Mouse (Mus musculus): ENCODE results near the gene Kif1a.

Kif1a gene

GRCm38 (mm10) chr1:93098956-93099355 is 2.8 kb downstream of the Kif1a start:
- DNase-seq (ENCODE audit: low spot score in 2 of 2) = no peak

GRCm38 (mm10) chr1:93092582-93092981 is 9.2 kb downstream of the Kif1a start:
- no peak for DNase-seq (ENCODE audit: low spot score in 2 of 2)

- peak; percentile 45 to 60 for DNase-seq (ENCODE audit: low spot score in 2 of 2)
Observed at GRCm38 (mm10) chr1:93085136-93085535, 16.6 kb downstream of the Kif1a start.

- peak in 1 of 2 experiments; percentile 38 for DNase-seq (ENCODE audit: low spot score in 2 of 2)
Observed at GRCm38 (mm10) chr1:93083420-93084285, 18.1 kb downstream of the Kif1a start.

GRCm38 (mm10) chr1:93082121-93082520 is 19.6 kb downstream of the Kif1a start:
- DNase-seq (ENCODE audit: low spot score in 2 of 2) = no peak

GRCm38 (mm10) chr1:93080930-93081589 is 20.7 kb downstream of the Kif1a start:
- DNase-seq (ENCODE audit: low spot score in 2 of 2) = peak in 1 of 2 experiments; percentile 61

GRCm38 (mm10) chr1:93079602-93080001 is 22.1 kb downstream of the Kif1a start:
- DNase-seq (ENCODE audit: low spot score in 2 of 2) = no peak

GRCm38 (mm10) chr1:93072279-93072865 is 29.4 kb downstream of the Kif1a start:
- DNase-seq (ENCODE audit: low spot score in 2 of 2) = no peak

- peak in 1 of 2 experiments; percentile 74 for DNase-seq (ENCODE audit: low spot score in 2 of 2)
Observed at GRCm38 (mm10) chr1:93071487-93071971, 30.2 kb downstream of the Kif1a start.

- no peak for DNase-seq (ENCODE audit: low spot score in 2 of 2)
Observed at GRCm38 (mm10) chr1:93070881-93071280, 30.9 kb downstream of the Kif1a start.

- DNase-seq (ENCODE audit: low spot score in 2 of 2) = peak in 1 of 2 experiments; percentile 57
Observed at GRCm38 (mm10) chr1:93068553-93068952, 33.2 kb downstream of the Kif1a start.

- DNase-seq (ENCODE audit: low spot score in 2 of 2) = no peak
Observed at GRCm38 (mm10) chr1:93065654-93066053, 36.1 kb downstream of the Kif1a start.

- DNase-seq (ENCODE audit: low spot score in 2 of 2) = no peak
Observed at GRCm38 (mm10) chr1:93063694-93064093, 38.1 kb downstream of the Kif1a start.

GRCm38 (mm10) chr1:93051124-93051833 is 50.5 kb downstream of the Kif1a start:
- no peak for DNase-seq (ENCODE audit: low spot score in 2 of 2)

GRCm38 (mm10) chr1:93050071-93050470 is 51.7 kb downstream of the Kif1a start:
- DNase-seq (ENCODE audit: low spot score in 2 of 2) = no peak

GRCm38 (mm10) chr1:93046153-93046789 is 55.5 kb downstream of the Kif1a start:
- DNase-seq (ENCODE audit: low spot score in 2 of 2) = no peak

- DNase-seq (ENCODE audit: low spot score in 2 of 2) = no peak
Observed at GRCm38 (mm10) chr1:93035981-93036380, 65.8 kb downstream of the Kif1a start.

GRCm38 (mm10) chr1:93033989-93034388 is 67.8 kb downstream of the Kif1a start:
- DNase-seq (ENCODE audit: low spot score in 2 of 2) = no peak

- no peak for DNase-seq (ENCODE audit: low spot score in 2 of 2)
Observed at GRCm38 (mm10) chr1:93031199-93031598, 70.6 kb downstream of the Kif1a start.

GRCm38 (mm10) chr1:93030060-93030459 is 71.7 kb downstream of the Kif1a start:
- DNase-seq (ENCODE audit: low spot score in 2 of 2) = no peak

- no peak for DNase-seq (ENCODE audit: low spot score in 2 of 2)
Observed at GRCm38 (mm10) chr1:93029387-93029786, 72.4 kb downstream of the Kif1a start.
